31 mouse cellular contexts compared by ENCODE assay signal in the genomic region with DNA sequence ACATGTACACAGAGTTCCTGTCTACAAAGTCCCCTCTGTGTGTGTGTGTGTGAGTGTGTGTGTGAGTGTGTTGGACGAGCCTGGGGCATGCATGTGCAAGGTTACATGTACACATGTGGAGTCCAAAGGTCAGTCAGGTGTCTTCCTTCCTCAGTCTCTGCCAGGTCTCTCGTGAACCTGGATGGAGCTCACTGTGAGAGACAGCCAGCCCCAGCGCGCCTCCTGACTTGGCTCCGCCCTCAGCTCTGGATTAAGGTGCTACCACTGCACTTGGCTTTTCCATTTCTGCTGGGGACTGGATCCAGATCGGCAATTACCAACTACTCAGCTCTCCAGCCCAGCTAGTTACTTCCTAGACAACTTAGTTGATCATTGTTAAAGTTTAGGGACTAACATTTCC. TPM values are rescaled to one million over a fixed set of nuclear protein-coding genes. Genes with fewer than 3 reads are reported as not detected.
DNase-seq lines count a peak whose midpoint lies in the region; ATAC-seq and TF ChIP-seq lines count a peak whose summit lies in the region.
"Had no signal": no experiment of that assay in that cellular context is flagged by ENCODE, and none has a peak within 500 bp of the region (broad histone marks: within the 10 kb centered on the region; RNA-seq: fewer than 3 reads in every experiment).

No protein-coding gene starts in this region.

- no peak overlapping the region for H3K9ac ChIP-seq in liver, embryonic 11.5 days (ENCODE audit: low read depth, low read length)
- H3K9ac ChIP-seq: embryonic facial prominence, embryonic 13.5 days; forebrain, embryonic 15.5 days; heart, embryonic 15.5 days; liver, embryonic 12.5 days; stomach, embryonic 15.5 days had no signal

- H3K27ac ChIP-seq in liver, embryonic 11.5 days (ENCODE audit: low read depth, low read length): no peak overlapping the region
- H3K27ac ChIP-seq in bone marrow macrophage, adult 2 months (ENCODE audit: insufficient read depth, low read depth, low read length): peak overlapping the region; percentile 28
- H3K27ac ChIP-seq: embryonic facial prominence, embryonic 13.5 days; forebrain, embryonic 10.5 days; gastrocnemius, adult 2 months; heart, adult 2 months; heart, embryonic 15.5 days; liver, embryonic 12.5 days; macrophage; stomach, embryonic 15.5 days had no signal

- no peak overlapping the region for H3K4me3 ChIP-seq in liver, embryonic 11.5 days (ENCODE audit: low read depth, low read length)
- H3K4me3 ChIP-seq in bone marrow macrophage, adult 2 months (ENCODE audit: insufficient read depth, low read length): no peak overlapping the region
- H3K4me3 ChIP-seq: embryonic facial prominence, embryonic 13.5 days; forebrain, embryonic 10.5 days; forebrain, embryonic 15.5 days; gastrocnemius, adult 2 months; heart, adult 2 months; heart, embryonic 15.5 days; liver, embryonic 12.5 days; stomach, embryonic 15.5 days had no signal

- ATAC-seq in liver, embryonic 11.5 days (replicated peaks; ENCODE audit: low FRiP score): no peak
- ATAC-seq in monocyte, adult 5-6 weeks (replicated peaks; ENCODE audit: insufficient number of reproducible peaks, low FRiP score, low TSS enrichment, poor library complexity, severe bottlenecking): 0 out of 2 replicates have a peak, but pooled peaks have one; percentile 14
- ATAC-seq: forebrain, embryonic 15.5 days; hindbrain, embryonic 16.5 days; liver, embryonic 12.5 days; lung, postnatal 0 days had no signal

- no peaks in the 10 kb centered on the region for H3K27me3 ChIP-seq in liver, embryonic 11.5 days (replicated peaks; ENCODE audit: control insufficient read depth, insufficient read depth, low read length)
- H3K27me3 ChIP-seq: embryonic facial prominence, embryonic 13.5 days; forebrain, embryonic 15.5 days; heart, embryonic 15.5 days; liver, embryonic 12.5 days; stomach, embryonic 15.5 days had no signal

- H3K9me3 ChIP-seq in liver, embryonic 11.5 days (ENCODE audit: control insufficient read depth, low read length): no peaks in the 10 kb centered on the region
- H3K9me3 ChIP-seq: embryonic facial prominence, embryonic 13.5 days; forebrain, embryonic 10.5 days; forebrain, embryonic 15.5 days; heart, embryonic 15.5 days; liver, embryonic 12.5 days; stomach, embryonic 15.5 days had no signal

- H3K4me2 ChIP-seq in liver, embryonic 11.5 days: no peak overlapping the region
- H3K4me2 ChIP-seq: embryonic facial prominence, embryonic 13.5 days; forebrain, embryonic 15.5 days; heart, embryonic 15.5 days; liver, embryonic 12.5 days; stomach, embryonic 15.5 days had no signal

- TF ChIP-seq CTCF in bone marrow macrophage, adult 2 months (IDR thresholded peaks at IDR 0.05; ENCODE audit: low read depth, low read length): no peak

- no peak for TF ChIP-seq POLR2A in bone marrow macrophage, adult 2 months (IDR thresholded peaks at IDR 0.05; ENCODE audit: borderline replicate concordance, low read depth, low read length)

- WGBS in liver, embryonic 11.5 days: 50% methylated on average over 6 of the region's 6 CpGs

- H3K36me3 ChIP-seq in liver, embryonic 11.5 days (ENCODE audit: control insufficient read depth, insufficient read depth, low read length): no peaks in the 10 kb centered on the region
- H3K36me3 ChIP-seq: embryonic facial prominence, embryonic 13.5 days; forebrain, embryonic 10.5 days; forebrain, embryonic 15.5 days; heart, embryonic 15.5 days; liver, embryonic 12.5 days; stomach, embryonic 15.5 days had no signal

- DNase-seq in kidney, adult 8-10 months: peak; percentile 20 to 58
- no peak for DNase-seq in kidney, adult 18-20 months
- DNase-seq in liver: peak; percentile 19
- no peak for DNase-seq in liver, embryonic 11.5 days (ENCODE audit: low spot score)
- no peak for DNase-seq in lung, postnatal 14 days
- DNase-seq: adrenal gland, postnatal 10 days; B cell, adult 2 months; cerebellum, adult 11-12 months; cerebellum, postnatal 10 days; gastrocnemius, adult 2 months; gastrocnemius, postnatal 36 days; heart, adult 2 months; layer of hippocampus, postnatal 36 days; left cerebral cortex, postnatal 4 days; lung, adult 18-20 months; midbrain, embryonic 14.5 days; right cerebral cortex, postnatal 25 days; thymus, adult 2 months; thymus, postnatal 36 days had no signal

- peaks cover 18% of the 10 kb centered on the region for H3K4me1 ChIP-seq in liver, embryonic 11.5 days (replicated peaks; ENCODE audit: control insufficient read depth, insufficient read depth, low read length)
- peaks cover 22% of the 10 kb centered on the region for H3K4me1 ChIP-seq in bone marrow macrophage, adult 2 months (ENCODE audit: control insufficient read depth, insufficient read depth, low read length)

RNA-seq across cellular contexts. Expression of a gene that starts 35.8 kb away (rescaled TPM):
- polyA plus RNA-seq in liver, embryonic 11.5 days (2014; fragmentation: Nextera tagmentation; extraction: Ambion mirVana): 0.49 and 0.55 TPM in 2 replicates
- polyA plus RNA-seq in bone marrow macrophage, adult 2 months (2012; ENCODE audit: insufficient read depth, insufficient read length, missing spikeins): not detected in 2 replicates
- total RNA-seq in monocyte, adult 5-6 weeks (2017): not detected in 3 replicates
- total RNA-seq: gastrocnemius, adult 2 months; gastrocnemius, postnatal 36 days; heart, adult 2 months; neutrophil, adult 5-6 weeks had no signal
- polyA plus RNA-seq: macrophage had no signal

RNA-seq across cellular contexts. Expression of a gene that starts 36.2 kb away (rescaled TPM):
- polyA plus RNA-seq in liver, embryonic 11.5 days (2014; fragmentation: Nextera tagmentation; extraction: Ambion mirVana): 88.9 and 91.0 TPM in 2 replicates
- polyA plus RNA-seq in bone marrow macrophage, adult 2 months (2012; ENCODE audit: insufficient read depth, insufficient read length, missing spikeins): 20.7 and 32.1 TPM in 2 replicates
- total RNA-seq in monocyte, adult 5-6 weeks (2017): 12.2 to 18.4 TPM (median 16.7 TPM) in 3 replicates

Comparison
In these comparisons a context has a peak if more than half of its experiments do, and no peak if none do; other contexts are left out.
1. DNase-seq: peak in kidney, adult 8-10 months (2 of 2) and liver (single experiment); none in kidney, adult 18-20 months (single experiment), liver, embryonic 11.5 days (single experiment) and lung, postnatal 14 days (single experiment).